Comparison of ENCODE assay signal across 9 mouse cellular contexts in the genomic region with DNA sequence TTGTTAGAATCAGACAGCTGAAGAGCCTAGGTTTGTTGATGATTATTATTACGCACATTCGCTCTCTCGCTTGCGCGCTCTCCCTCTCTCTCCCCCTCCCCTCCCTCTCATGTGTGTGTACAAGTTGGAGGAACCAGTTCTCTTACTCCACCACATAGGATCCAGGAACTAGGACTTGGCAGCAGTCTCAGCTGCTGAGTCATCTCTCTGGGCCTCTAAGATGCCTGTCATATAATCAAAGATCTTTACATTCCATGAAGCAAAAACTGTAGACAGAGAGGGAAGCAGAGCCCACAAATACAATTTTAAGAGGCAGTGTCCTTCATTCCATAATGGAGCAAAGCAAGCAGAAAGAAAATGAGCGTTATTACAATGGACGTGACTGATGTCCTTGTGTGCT. TPM values are rescaled to one million over a fixed set of nuclear protein-coding genes. Genes with fewer than 3 reads are reported as not detected.
DNase-seq lines count a peak whose midpoint lies in the region; ATAC-seq and TF ChIP-seq lines count a peak whose summit lies in the region.
"Had no signal": no experiment of that assay in that cellular context is flagged by ENCODE, and none has a peak within 500 bp of the region (broad histone marks: within the 10 kb centered on the region; RNA-seq: fewer than 3 reads in every experiment).

No protein-coding gene starts in this region.

- DNase-seq in gastrocnemius, adult 18-20 months (ENCODE audit: low spot score), result peak; percentile 17
- DNase-seq in gastrocnemius, postnatal 14 days, result no peak
- peak; percentile 92 for DNase-seq in NIH3T3 (ENCODE audit: low read depth)
- peak; percentile 87 for DNase-seq in gonadal fat pad, adult 2 months (ENCODE audit: low read depth)
- peak; percentile 65 to 77 for DNase-seq in left cerebral cortex, postnatal 14 days (ENCODE audit: low spot score in 2 of 2)
- no peak for DNase-seq in retina, postnatal 1 day
- DNase-seq in thymus, adult 2 months, result no peak

- intact Hi-C loops in gastrocnemius, postnatal 14 days (cut with DNase I; ENCODE audit: low total_unique reads), result no loop called here
- intact Hi-C loops in left cerebral cortex, postnatal 14 days (cut with DNase I), result no loop called here

- no peak overlapping the region for H3K4me3 ChIP-seq in thymus, adult 2 months (ENCODE audit: control insufficient read depth, insufficient read depth, low read length)

- no peak for TF ChIP-seq POLR2A in thymus, adult 2 months (IDR thresholded peaks at IDR 0.05; ENCODE audit: control insufficient read depth, extremely low read depth, insufficient read depth, low read length, poor library complexity)

- H3K4me1 ChIP-seq in thymus, adult 2 months (replicated peaks; ENCODE audit: control insufficient read depth, insufficient read depth, low read length), result peaks cover 3% of the 10 kb centered on the region; the same call in 1 of the 2 replicates

- no peak for TF ChIP-seq CTCF in thymus, adult 2 months (IDR thresholded peaks at IDR 0.05; ENCODE audit: borderline replicate concordance, control insufficient read depth, extremely low read depth, insufficient read depth, low read length, poor library complexity)

- no peaks in the 10 kb centered on the region for H3K27me3 ChIP-seq in thymus, adult 2 months (ENCODE audit: control insufficient read depth, insufficient read depth, low read length)

- ATAC-seq in megakaryocyte-erythroid progenitor cell, adult 5-6 weeks (replicated peaks; ENCODE audit: low FRiP score, low TSS enrichment, poor library complexity, severe bottlenecking), result peak; percentile 31; the same call in 1 of the 2 replicates

- no peak overlapping the region for H3K27ac ChIP-seq in thymus, adult 2 months (ENCODE audit: control insufficient read depth, insufficient read depth, low read length)

- H3K36me3 ChIP-seq in thymus, adult 2 months (ENCODE audit: control insufficient read depth, insufficient read depth, low read length), result no peaks in the 10 kb centered on the region

- 89% methylated on average over 7 of the region's 7 CpGs for whole genome bisulfite sequencing in thymus, adult 2 months

RNA-seq across cellular contexts. Expression of a gene that starts 26.0 kb away (rescaled TPM):
- not detected for total RNA-seq in gastrocnemius, adult 18-20 months (2021)
- not detected for total RNA-seq in gastrocnemius, postnatal 14 days (2021)
- 0.30 TPM in 1 of 2 replicates, not detected in the other for polyA plus RNA-seq in gonadal fat pad, adult 2 months (2012; rRNA removed)
- total RNA-seq in left cerebral cortex, postnatal 14 days (2021), result not detected
- total RNA-seq in megakaryocyte-erythroid progenitor cell, adult 5-6 weeks (2014; fragmentation: Nextera tagmentation), result not detected in 2 replicates
- total RNA-seq in megakaryocyte-erythroid progenitor cell, adult 5-6 weeks (2017), result 6.0 TPM in 1 of 2 replicates, not detected in the other
- 0.26 TPM in 1 of 2 replicates, not detected in the other for polyA plus RNA-seq in thymus, adult 2 months (2012; rRNA removed)
- total RNA-seq: layer of hippocampus, postnatal 14 days had no signal

RNA-seq across cellular contexts. Expression of a gene that starts 47.0 kb away (rescaled TPM):
- 10 to 100 TPM; 74.2 to 75.3 TPM for total RNA-seq in gastrocnemius, adult 18-20 months (2021)
- 10 to 100 TPM; 58.1 to 67.2 TPM for total RNA-seq in gastrocnemius, postnatal 14 days (2021)
- 107 and 151 TPM in 2 replicates for polyA plus RNA-seq in gonadal fat pad, adult 2 months (2012; rRNA removed)
- 1 to 10 TPM; 5.9 to 6.8 TPM for total RNA-seq in left cerebral cortex, postnatal 14 days (2021)
- 39.6 and 50.3 TPM in 2 replicates for total RNA-seq in megakaryocyte-erythroid progenitor cell, adult 5-6 weeks (2014; fragmentation: Nextera tagmentation)
- total RNA-seq in megakaryocyte-erythroid progenitor cell, adult 5-6 weeks (2017), result 19.2 and 24.8 TPM in 2 replicates
- polyA plus RNA-seq in thymus, adult 2 months (2012; rRNA removed), result 99.6 and 101 TPM in 2 replicates

Comparison
In these comparisons a context has a peak if more than half of its experiments do, and no peak if none do; other contexts are left out.
1. DNase-seq: peak in gastrocnemius, adult 18-20 months (single experiment), NIH3T3 (single experiment), gonadal fat pad, adult 2 months (single experiment) and left cerebral cortex, postnatal 14 days (2 of 2); none in gastrocnemius, postnatal 14 days (single experiment), retina, postnatal 1 day (single experiment) and thymus, adult 2 months (single experiment).